Mouse (Mus musculus) stomach, embryonic 14.5 days (tissue): Measurements from ENCODE around the gene Pisd. TPM values are rescaled to one million over a fixed set of nuclear protein-coding genes. Genes with fewer than 3 reads are reported as not detected.
A peak's percentile ranks its signal among the peaks of the same experiment; 100 is the strongest.
"Not testable (repeated sequence)": the region's sequence is repeated elsewhere in the genome, so short reads cannot be mapped to it uniquely, and the experiment has no call there.

ENCODE experiments used
- ATAC-seq: fragments of 200-750 bp; cut with Nextera tagmentation; 2 replicates; pipeline ENCODE4 v1.8.0; 2017; ENCODE audit warnings: low read depth, moderate TSS enrichment; ENCODE audit not compliant: insufficient number of reproducible peaks, insufficient read depth, low FRiP score
- H3K27ac ChIP-seq: fragments of 300-500 bp; sonication (generic); 2 replicates; pipeline ENCODE4 v1.5.1; 2014; ENCODE audit warnings: mild to moderate bottlenecking, low read length, moderate library complexity, mixed read lengths
- H3K27me3 ChIP-seq: fragments of 300-500 bp; sonication (generic); 2 replicates; pipeline ENCODE4 v1.6.1; 2014; ENCODE audit warnings: low read length, control low read depth, mixed read lengths; ENCODE audit not compliant: control insufficient read depth, insufficient read depth
- H3K36me3 ChIP-seq: fragments of 300-500 bp; sonication (generic); 2 replicates; pipeline ENCODE4 v1.6.1; 2014; ENCODE audit warnings: mild to moderate bottlenecking, control low read depth, low read length, moderate library complexity, mixed read lengths; ENCODE audit not compliant: control insufficient read depth, insufficient read depth
- H3K4me1 ChIP-seq: fragments of 300-500 bp; sonication (generic); 2 replicates; pipeline ENCODE4 v1.6.1; 2014; ENCODE audit warnings: low read length, control low read depth, mixed read lengths; ENCODE audit not compliant: control insufficient read depth, insufficient read depth
- H3K4me2 ChIP-seq: fragments of 300-500 bp; sonication (generic); replicated peaks from 2 replicates; pipeline ENCODE4 v1.6.1; 2014; ENCODE audit warnings: low read depth, low read length, control low read depth
- H3K4me3 ChIP-seq: fragments of 300-500 bp; sonication (generic); 2 replicates; pipeline ENCODE4 v1.5.1; 2014; ENCODE audit warnings: low read depth, low read length, control low read depth
- H3K9ac ChIP-seq: fragments of 300-500 bp; sonication (generic); replicated peaks from 2 replicates; pipeline ENCODE4 v1.6.1; 2014; ENCODE audit warnings: low read depth, mild to moderate bottlenecking, control low read depth, low read length, moderate library complexity, mixed read lengths
- H3K9me3 ChIP-seq: fragments of 300-500 bp; sonication (generic); 2 replicates; pipeline ENCODE4 v1.6.1; 2016; ENCODE audit warnings: low read depth, low read length, control low read depth; ENCODE audit not compliant: control insufficient read depth
- WGBS: fragments of 180-500 bp; shearing (Covaris S2); extraction: QIAGEN DNeasy Blood & Tissue Kit; methylation state at CpG from one replicate; pipeline ENCODE4 v1.1.7; 2014; 5-methylcytosine and 5-hydroxymethylcytosine counted together
- polyA plus RNA-seq: library from polyadenylated mRNA; unstranded; fragments of >200 nt; fragmentation: Nextera tagmentation; extraction: Ambion mirVana; gene quantifications from 2 replicates; pipeline ENCODE4 v1.2.1, GENCODE M21; 2014

The Pisd gene
- 78.7 and 81.7 TPM in 2 replicates for polyA plus RNA-seq

DNA sequence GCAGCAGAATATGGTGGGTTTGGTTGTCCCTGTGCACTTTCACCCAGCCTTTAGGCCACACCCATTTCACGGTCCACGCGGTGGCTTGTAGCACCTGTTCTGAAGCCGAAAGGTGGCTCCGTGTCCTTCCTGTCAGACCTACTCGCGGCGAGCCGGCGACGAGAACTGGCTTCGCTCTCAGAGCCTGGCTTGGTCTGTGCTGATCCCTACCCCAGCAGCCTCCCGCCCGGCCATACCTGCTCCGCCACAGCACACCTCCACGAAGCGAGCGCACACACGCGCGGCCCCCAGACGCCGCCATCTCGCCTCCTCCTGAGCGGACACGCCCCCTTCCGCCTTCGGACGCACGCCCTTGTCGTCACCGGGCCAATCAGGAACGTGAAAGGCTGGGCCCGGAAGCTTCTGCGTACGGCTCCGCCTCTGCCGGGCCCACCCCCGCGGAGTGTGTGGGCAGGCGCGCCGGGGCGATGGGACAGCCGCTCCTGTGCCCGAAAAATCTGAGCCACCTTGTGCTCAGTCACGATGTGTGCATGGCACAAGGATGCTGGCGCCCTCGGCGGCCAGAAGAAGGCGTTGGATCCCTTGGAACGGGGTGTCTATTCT is at the start of gene Pisd:
Pisd (minus strand) TSS at position 334 of the 603 bp plus-strand sequence.
- no peaks in the 10 kb centered on the region for H3K9me3 ChIP-seq
- peak within 1 kb of the TSS; percentile 67 for H3K4me2 ChIP-seq
- WGBS, result under 1% methylated on average over 52 of the region's 52 CpGs
- H3K27ac ChIP-seq, result peak within 1 kb of the TSS; percentile 44; the same call in 1 of the 2 replicates
- H3K27me3 ChIP-seq, result no peaks in the 10 kb centered on the region
- peak within 1 kb of the TSS; percentile 69 for H3K4me3 ChIP-seq
- H3K9ac ChIP-seq, result peak within 1 kb of the TSS; percentile 23
- H3K36me3 ChIP-seq, result peaks cover 4% of the 10 kb centered on the region; the same call in 1 of the 2 replicates
- ATAC-seq, result peak; percentile 98
- H3K4me1 ChIP-seq, result no peaks in the 10 kb centered on the region

DNA sequence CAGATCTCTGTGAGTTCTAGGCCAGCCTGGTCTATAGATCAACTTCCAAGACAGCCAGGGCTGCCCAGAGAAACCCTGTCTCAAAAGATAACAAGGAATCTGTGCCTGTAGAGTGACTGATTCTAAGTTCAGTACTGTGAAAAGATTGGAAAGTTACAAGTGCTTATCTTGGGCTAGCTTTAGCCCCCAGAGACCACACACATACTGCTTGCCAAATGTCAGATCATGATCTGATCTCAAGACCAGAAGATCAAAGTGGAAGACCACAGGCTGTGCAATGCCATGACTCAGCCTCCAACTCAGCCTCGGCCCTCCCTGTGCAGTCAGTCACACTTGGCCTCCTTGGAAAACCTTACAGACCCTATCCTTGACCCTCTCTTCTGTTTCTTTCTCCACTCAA is 49.1 kb upstream of the Pisd start:
- Histone ChIP-seq H3K36me3 (peaks cover 49% of the 10 kb centered on the region), H3K4me3 (no peak overlapping the region), H3K9ac (no peak overlapping the region), H3K27ac (no peak overlapping the region), H3K4me2 (no peak overlapping the region), H3K4me1 (no peaks in the 10 kb centered on the region), H3K27me3 (no peaks in the 10 kb centered on the region), H3K9me3 (no peaks in the 10 kb centered on the region)
- no peak for ATAC-seq
- WGBS, result 91% methylated on average over 1 of the region's 1 CpGs

DNA sequence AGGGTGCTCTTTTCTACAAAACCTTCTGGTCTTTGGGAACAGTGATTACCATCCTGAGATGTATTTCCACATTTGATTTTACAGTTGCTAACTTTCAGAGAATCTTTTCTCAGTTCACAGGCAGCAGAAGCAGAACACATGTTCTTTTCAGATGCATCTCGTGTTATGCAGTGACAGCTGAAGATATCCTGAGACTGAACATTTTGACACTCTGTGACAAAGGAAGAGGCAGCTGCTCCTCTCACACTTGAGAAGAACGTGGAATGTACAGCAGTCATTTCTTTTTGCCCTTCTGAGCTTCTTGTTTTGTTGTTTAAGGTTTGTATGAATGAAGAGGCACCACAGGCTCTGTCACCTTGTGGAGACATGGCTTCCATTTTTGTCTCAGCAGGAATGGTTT is 44.6 kb upstream of the Pisd start:
- Histone ChIP-seq H3K4me1 (no peaks in the 10 kb centered on the region), H3K9ac (no peak overlapping the region), H3K27ac (no peak overlapping the region), H3K27me3 (no peaks in the 10 kb centered on the region), H3K4me3 (no peak overlapping the region), H3K36me3 (peaks cover 61% of the 10 kb centered on the region), H3K9me3 (no peaks in the 10 kb centered on the region), H3K4me2 (no peak overlapping the region)
- ATAC-seq, result no peak
- WGBS, result 84% methylated on average over 2 of the region's 2 CpGs

DNA sequence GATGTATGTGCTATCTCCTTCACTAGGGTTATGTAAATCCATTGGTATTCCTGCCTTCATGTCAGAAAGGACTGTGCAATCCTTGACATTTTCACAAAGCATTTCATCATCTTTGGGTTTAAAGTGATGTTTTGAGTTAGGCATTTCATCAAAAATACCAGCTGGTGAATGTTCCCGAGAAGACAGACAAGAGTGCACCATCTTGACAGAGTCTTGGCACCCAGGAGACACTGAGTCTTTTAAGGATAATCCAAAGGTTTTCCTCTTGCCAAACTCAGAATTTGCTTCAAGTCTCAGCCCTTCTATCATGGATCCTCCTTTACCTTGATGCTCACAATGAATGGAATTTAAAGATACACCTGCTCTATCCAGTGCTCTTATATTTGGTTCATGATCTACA is 43.3 kb upstream of the Pisd start:
- ATAC-seq, result not testable (repeated sequence)

DNA sequence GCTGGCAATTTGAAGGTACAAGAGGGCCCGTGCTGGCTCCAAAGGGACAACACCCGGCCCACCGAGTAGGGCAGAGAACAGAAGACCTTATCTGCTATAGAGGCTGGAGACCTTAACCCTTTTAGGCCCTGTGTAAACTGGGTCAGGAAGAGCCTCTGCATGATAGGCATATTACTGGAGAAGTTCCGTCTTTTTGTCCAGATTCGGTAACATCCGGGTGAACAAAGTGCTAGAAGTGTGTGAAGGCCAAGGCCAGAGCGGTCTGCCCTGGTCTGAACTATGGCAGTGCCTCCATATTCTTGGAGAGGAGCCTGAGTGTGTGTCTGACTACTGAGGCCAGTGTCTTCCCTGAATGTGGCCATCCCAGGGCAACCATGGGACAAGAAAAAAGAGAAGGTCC is 41.6 kb upstream of the Pisd start, which contains the start of gene Gm20671:
Gm20671 (minus strand) TSS at position 101 of the 400 bp plus-strand sequence.
- Histone ChIP-seq H3K4me2 (no peak within 1 kb of the TSS), H3K4me1 (no peaks in the 10 kb centered on the region), H3K4me3 (no peak within 1 kb of the TSS), H3K27me3 (no peaks in the 10 kb centered on the region), H3K9ac (no peak within 1 kb of the TSS), H3K36me3 (peaks cover 46% of the 10 kb centered on the region), H3K9me3 (no peaks in the 10 kb centered on the region), H3K27ac (no peak within 1 kb of the TSS)
- no peak for ATAC-seq
- 86% methylated on average over 7 of the region's 7 CpGs for WGBS

More for the DNA sequence above, 43.3 kb upstream of the Pisd start:
- 90% methylated on average over 1 of the region's 1 CpGs for WGBS
- not testable (repeated sequence) for H3K27ac ChIP-seq, H3K27me3 ChIP-seq, H3K4me1 ChIP-seq, H3K4me2 ChIP-seq, H3K9me3 ChIP-seq, H3K4me3 ChIP-seq, H3K9ac ChIP-seq
- peaks cover 53% of the 10 kb centered on the region for H3K36me3 ChIP-seq

DNA sequence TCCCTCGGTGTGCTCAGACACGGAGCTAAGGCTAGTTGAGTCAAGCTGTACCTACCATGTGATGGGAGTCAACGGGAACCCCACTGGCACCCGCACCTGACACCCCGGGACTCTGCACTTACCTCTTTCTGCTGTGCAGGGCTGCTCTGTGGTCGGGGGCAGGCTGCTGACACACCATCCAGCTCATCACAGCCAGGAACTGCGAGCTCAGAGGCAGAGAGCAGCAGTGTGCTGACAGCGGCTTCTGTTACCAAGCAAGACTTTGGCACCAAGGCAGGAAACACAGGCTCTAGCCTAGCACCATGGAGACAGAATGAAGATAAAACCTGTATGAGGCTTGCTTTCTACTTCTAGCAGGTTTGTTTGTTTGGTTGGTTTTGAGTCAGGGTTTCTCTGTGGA is 35.0 kb upstream of the Pisd start:
- Histone ChIP-seq H3K4me1 (no peaks in the 10 kb centered on the region), H3K36me3 (peaks cover 54% of the 10 kb centered on the region), H3K27me3 (no peaks in the 10 kb centered on the region), H3K9ac (no peak overlapping the region), H3K4me3 (no peak overlapping the region), H3K4me2 (no peak overlapping the region), H3K9me3 (no peaks in the 10 kb centered on the region), H3K27ac (no peak overlapping the region)
- ATAC-seq, result no peak
- WGBS, result 92% methylated on average over 8 of the region's 8 CpGs

DNA sequence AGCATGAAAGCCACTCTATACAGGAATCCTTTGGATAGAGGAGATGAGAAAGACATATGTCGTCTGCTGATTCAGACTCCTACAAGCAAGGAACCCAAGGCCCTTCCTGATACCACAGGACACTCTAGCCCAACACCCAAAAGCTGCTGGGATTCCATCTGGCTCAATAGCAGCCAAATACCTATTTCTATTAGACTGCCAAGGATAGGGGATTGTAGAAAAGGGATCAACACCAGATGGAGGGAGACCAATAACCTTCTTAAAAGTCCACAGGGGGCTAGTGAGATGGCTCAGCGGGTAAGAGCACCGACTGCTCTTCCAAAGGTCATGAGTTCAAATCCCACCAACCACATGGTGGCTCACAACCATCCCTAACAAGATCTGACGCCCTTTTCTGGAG is 29.9 kb upstream of the Pisd start:
- no peak for ATAC-seq
- H3K4me1 ChIP-seq, result no peaks in the 10 kb centered on the region
- H3K27me3 ChIP-seq, result no peaks in the 10 kb centered on the region
- H3K4me3 ChIP-seq, result no peak overlapping the region
- H3K9me3 ChIP-seq, result no peaks in the 10 kb centered on the region
- H3K4me2 ChIP-seq, result no peak overlapping the region
- no peak overlapping the region for H3K9ac ChIP-seq
- WGBS, result 95% methylated on average over 4 of the region's 4 CpGs
- H3K27ac ChIP-seq, result no peak overlapping the region
- H3K36me3 ChIP-seq, result peaks cover 51% of the 10 kb centered on the region

DNA sequence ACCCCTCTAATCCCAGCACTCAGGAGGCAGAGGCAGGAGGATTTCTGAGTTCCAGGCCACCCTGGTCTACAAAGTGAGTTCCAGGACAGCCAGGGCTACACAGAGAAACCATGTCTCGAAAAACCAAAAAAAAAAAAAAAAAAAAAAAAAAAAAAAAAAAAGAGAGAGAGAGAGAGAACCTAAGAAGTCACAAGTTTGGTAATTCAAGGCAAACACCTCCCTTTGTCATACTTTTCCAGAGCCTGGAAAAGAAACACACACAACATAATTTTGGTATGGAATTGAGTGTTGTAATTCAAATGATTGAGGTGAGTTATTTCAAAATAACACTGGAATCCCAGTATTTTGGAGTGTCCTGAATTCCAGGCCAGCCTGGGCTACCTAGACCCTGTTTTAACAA is 1.0 kb upstream of the Pisd start:
- ATAC-seq, H3K27ac ChIP-seq, H3K4me3 ChIP-seq, H3K4me2 ChIP-seq, H3K36me3 ChIP-seq, H3K27me3 ChIP-seq, H3K4me1 ChIP-seq, H3K9ac ChIP-seq, H3K9me3 ChIP-seq: not testable (repeated sequence)
- WGBS, result 75% methylated on average over 1 of the region's 1 CpGs

DNA sequence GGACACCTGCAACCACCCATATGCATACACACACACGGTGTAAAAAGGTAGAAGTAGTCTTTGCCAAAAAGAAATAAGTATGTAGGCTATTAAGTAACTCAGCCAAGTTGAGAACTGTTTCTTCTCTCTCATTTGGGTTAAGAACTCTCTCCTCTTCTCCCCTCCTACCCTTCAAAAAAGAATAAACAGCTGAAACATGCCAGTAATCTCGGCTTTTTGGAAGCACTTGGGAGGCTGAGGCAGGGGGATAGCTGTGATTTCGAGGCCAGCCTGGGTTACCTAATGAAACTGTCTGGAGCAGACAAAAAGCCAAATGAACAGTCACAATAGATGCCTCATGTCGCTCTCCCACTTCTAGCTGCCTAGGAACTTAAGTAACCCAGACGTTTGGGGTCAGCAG is 720 bp downstream of the Pisd start:
- Histone ChIP-seq H3K36me3 (peaks cover 4% of the 10 kb centered on the region; the same call in 1 of the 2 replicates), H3K27ac (no peak overlapping the region), H3K4me2 (peak overlapping the region; percentile 67), H3K4me1 (no peaks in the 10 kb centered on the region), H3K9ac (peak overlapping the region; percentile 23; the same call in 1 of the 2 replicates), H3K4me3 (peak overlapping the region; percentile 69), H3K27me3 (no peaks in the 10 kb centered on the region), H3K9me3 (no peaks in the 10 kb centered on the region)
- 19% methylated on average over 5 of the region's 5 CpGs for WGBS
- no peak for ATAC-seq
